Mouse (Mus musculus) liver, postnatal 0 days (tissue): ENCODE results near the gene Zfp513.

ENCODE experiments used
- CTCF ChIP-seq: sonication (generic); IDR thresholded peaks from 2 replicates; pipeline ENCODE4 v1.5.1; 2016; ENCODE audit warnings: antibody characterized with exemption, low read depth
- EP300 ChIP-seq: IDR thresholded peaks from 2 replicates; pipeline ENCODE4 v1.6.1; 2016; ENCODE audit warnings: antibody characterized with exemption, low read depth, mild to moderate bottlenecking

GRCm38 (mm10) chr5:31188223-31188840, 13.8 kb downstream of the Zfp513 start:
- TF ChIP-seq CTCF (peak; percentile 73), EP300 (no peak)
